Mouse (Mus musculus): ENCODE measurements at regions not wholly inside any gene's neighbourhood (a gene's known extent, or its start where the extent isn't known, plus 50 kb on each side); places are given as distances from the start of the nearest gene placed in this dataset.

DNA sequence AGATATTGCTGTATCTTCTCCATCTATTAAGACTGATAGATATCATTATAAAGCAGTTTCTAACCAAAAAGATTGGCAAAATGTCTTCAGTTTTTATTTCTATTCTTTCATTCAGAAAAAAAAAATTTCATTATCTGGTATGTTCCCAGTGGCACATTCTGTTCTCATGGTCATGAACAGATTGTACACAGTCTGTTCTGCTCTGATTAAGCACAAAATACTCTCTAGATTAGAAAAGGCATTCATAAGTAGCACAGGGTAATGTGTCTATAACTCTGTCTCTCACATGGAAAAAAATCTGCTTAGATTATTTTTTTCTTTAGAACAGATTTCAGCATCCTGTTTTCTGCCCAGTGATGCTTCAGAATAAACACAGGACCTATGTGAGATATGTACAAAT, 306.3 kb upstream of the Gm21830 start:
- DNase-seq, result no peak

DNA sequence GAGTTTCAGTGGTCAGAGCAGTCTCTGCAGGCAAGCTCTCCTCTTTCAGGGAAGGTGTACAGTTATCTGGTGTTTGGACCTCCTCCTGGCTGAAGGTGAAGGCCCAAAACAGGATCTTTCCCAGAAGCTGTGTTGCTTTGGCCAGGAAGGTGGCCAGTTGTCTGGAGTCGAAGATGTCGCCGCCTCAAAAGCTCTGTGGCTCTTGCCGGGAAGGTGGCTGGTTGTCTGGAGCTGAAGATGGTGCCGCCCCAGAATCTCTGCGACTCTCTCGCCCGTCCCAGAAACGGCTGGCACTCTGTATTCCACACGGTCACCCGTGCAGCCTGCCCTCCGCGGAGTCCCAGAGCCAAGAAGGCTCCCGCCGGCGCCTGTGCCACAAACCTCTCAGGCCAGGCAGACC, 304.7 kb upstream of the Scn7a start:
- peak; percentile 2 for DNase-seq

DNA sequence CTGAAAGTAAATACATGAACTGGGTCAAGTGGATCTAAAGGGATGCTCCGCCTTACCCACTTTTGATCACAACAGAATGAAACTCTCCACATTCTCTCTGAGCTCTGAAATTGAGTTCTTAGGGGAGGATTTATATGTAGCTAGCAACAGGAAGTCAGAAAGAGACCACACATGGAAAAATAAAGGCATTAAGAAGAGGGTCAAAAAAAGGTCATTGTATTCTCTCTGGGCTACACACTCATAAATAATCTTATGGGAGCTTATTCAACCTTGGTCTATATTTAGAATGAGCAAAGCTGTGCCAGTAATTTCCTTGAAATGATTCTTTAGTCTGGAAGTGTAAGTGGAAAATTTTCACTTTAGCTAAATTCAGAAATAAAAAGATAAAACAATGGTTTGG, 284.2 kb upstream of the Scn7a start:
- DNase-seq, result no peak

Measured in kidney, adult 11 months (tissue).